Mouse (Mus musculus) urinary bladder, postnatal 36 days (tissue): ENCODE measurements around the gene Tmeff2.

Source experiments
- DNase-seq, 2 experiments: peaks; one replicate each; pipeline ENCODE4 v3.0.0; 2022; ENCODE audit warnings: low spot score in 2 of 2, mixed read lengths in 1 of 2

The Tmeff2 gene

DNA sequence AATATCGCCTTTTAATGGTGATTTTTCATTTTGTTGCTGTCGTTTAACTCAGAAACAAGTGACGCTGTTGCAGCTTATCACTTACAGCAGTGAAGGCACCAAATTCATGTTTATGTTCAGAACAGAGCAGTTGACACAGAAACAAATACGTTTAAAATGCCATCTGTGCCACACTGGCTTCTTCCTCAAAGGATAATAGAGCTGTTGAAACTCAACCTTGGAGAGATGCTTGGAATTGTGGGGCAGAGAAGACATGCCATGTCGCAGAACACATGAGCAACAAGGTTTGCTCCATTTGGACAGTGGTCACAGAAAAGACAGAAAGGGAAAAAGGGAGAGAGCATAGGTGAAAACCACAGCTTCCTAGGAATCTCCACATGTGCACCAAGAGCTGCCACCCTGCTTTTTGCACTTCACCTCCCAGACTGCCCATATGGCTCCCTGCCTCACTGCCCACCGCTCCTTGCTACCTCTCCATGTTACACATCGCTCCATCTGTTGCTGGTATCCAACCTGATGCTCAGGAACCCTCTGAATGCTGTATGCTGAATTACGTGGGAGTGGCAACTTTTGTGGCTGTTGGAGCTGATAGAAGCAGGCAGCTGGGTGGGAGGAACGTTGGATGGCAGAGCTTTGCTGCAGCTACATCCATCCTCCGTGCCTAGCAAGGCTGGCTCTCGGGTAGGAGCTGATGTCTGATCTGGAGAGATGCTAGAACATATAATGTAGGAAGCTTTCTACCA lies 298.8 kb downstream of the Tmeff2 start:
- DNase-seq, result no peak

- no peak for DNase-seq
These were observed 299.5 kb downstream of the Tmeff2 start for GRCm38 (mm10) chr1:51199954-51200353.

GRCm38 (mm10) chr1:51215631-51216030 lies 315.2 kb downstream of the Tmeff2 start:
- DNase-seq, result no peak

- peak in 1 of 2 experiments; percentile 11 for DNase-seq
These were observed 316.0 kb downstream of the Tmeff2 start for GRCm38 (mm10) chr1:51216292-51217050.

GRCm38 (mm10) chr1:51217227-51217626 lies 316.8 kb downstream of the Tmeff2 start:
- no peak for DNase-seq

DNA sequence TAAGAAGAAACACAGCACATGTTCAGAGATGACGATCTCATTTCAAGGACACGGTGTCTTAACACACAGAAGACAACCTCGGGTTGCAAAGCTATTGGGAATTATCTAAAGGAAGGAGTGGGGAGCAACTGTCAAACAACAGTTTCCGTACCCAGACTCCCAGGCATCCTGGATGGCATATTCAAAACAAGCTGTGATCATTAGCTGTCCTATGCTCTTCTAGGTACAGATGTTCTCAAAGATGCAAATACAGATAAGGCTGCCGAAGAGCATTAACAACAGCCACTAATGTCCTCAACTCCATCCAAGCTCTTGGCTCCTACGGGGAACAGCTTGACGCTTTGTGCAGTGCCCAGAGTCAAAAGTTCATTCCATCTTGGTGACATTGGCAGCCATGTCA lies 324.7 kb downstream of the Tmeff2 start:
- no peak for DNase-seq
